Mouse (Mus musculus): ENCODE data around the gene Cda.
"Not testable (repeated sequence)": the region's sequence is repeated elsewhere in the genome, so short reads cannot be mapped to it uniquely, and the experiment has no call there.

Cda gene

GRCm38 (mm10) chr4:138336876-138337275 is 30.9 kb downstream of the Cda start:
- in situ Hi-C loops (cut with MboI, MseI), result no loop called here

GRCm38 (mm10) chr4:138335648-138336047 is 32.1 kb downstream of the Cda start:
- in situ Hi-C loops (cut with MboI, MseI), result no loop called here

GRCm38 (mm10) chr4:138335036-138335435 is 32.8 kb downstream of the Cda start:
- in situ Hi-C loops (cut with MboI, MseI), result no loop called here

GRCm38 (mm10) chr4:138333135-138333534 is 34.7 kb downstream of the Cda start:
- in situ Hi-C loops (cut with MboI, MseI), result no loop called here

GRCm38 (mm10) chr4:138331647-138332046 is 36.1 kb downstream of the Cda start:
- in situ Hi-C loops (cut with MboI, MseI), result no loop called here

- in situ Hi-C loops (cut with MboI, MseI), result no loop called here
Measured at GRCm38 (mm10) chr4:138330264-138330671, 37.5 kb downstream of the Cda start.

- in situ Hi-C loops (cut with MboI, MseI), result no loop called here
Measured at GRCm38 (mm10) chr4:138327891-138328470, 39.8 kb downstream of the Cda start.

- in situ Hi-C loops (cut with MboI, MseI), result not testable (repeated sequence)
Measured at GRCm38 (mm10) chr4:138327155-138327554, 40.6 kb downstream of the Cda start.

GRCm38 (mm10) chr4:138326077-138326695 is 41.6 kb downstream of the Cda start, which contains the start of gene Pink1:
Gene Pink1 (minus strand): TSS chr4:138326307.
- in situ Hi-C loops (cut with MboI, MseI), result no loop called here

- in situ Hi-C loops (cut with MboI, MseI), result no loop called here
Measured at GRCm38 (mm10) chr4:138325466-138326076, 42.2 kb downstream of the Cda start.

- in situ Hi-C loops (cut with MboI, MseI), result no loop called here
Measured at GRCm38 (mm10) chr4:138324451-138324850, 43.3 kb downstream of the Cda start.

GRCm38 (mm10) chr4:138323753-138324152 is 44.0 kb downstream of the Cda start:
- in situ Hi-C loops (cut with MboI, MseI), result no loop called here

- in situ Hi-C loops (cut with MboI, MseI), result no loop called here
Measured at GRCm38 (mm10) chr4:138322692-138323091, 45.1 kb downstream of the Cda start.

GRCm38 (mm10) chr4:138321488-138321887 is 46.3 kb downstream of the Cda start:
- in situ Hi-C loops (cut with MboI, MseI), result no loop called here

GRCm38 (mm10) chr4:138320711-138321110 is 47.1 kb downstream of the Cda start:
- in situ Hi-C loops (cut with MboI, MseI), result no loop called here

GRCm38 (mm10) chr4:138319508-138319907 is 48.3 kb downstream of the Cda start:
- in situ Hi-C loops (cut with MboI, MseI), result loop anchor here (5.0 to 10.0 kb wide), 3 partner anchors 113 to 653 kb away; partner anchors contain the start of genes Mul1 (in 1 of the 2), Pla2g5 (in 1 of the 2) and Tmco4 (in 1 of the 2)

- in situ Hi-C loops (cut with MboI, MseI), result loop anchor here (5.0 to 10.0 kb wide), 3 partner anchors 114 to 654 kb away; partner anchors contain the start of genes Mul1 (in 1 of the 2), Pla2g5 (in 1 of the 2) and Tmco4 (in 1 of the 2)
Measured at GRCm38 (mm10) chr4:138318509-138319266, 49.1 kb downstream of the Cda start.

GRCm38 (mm10) chr4:138316369-138316768 is 51.4 kb downstream of the Cda start:
- in situ Hi-C loops (cut with MboI, MseI), result loop anchor here (5.0 to 10.0 kb wide), 3 partner anchors 116 to 656 kb away; partner anchors contain the start of genes Mul1 (in 1 of the 2), Pla2g5 (in 1 of the 2) and Tmco4 (in 1 of the 2)

GRCm38 (mm10) chr4:138315781-138316180 is 52.0 kb downstream of the Cda start:
- in situ Hi-C loops (cut with MboI, MseI), result loop anchor here (5.0 to 10.0 kb wide), 3 partner anchors 117 to 657 kb away; partner anchors contain the start of genes Mul1 (in 1 of the 2), Pla2g5 (in 1 of the 2) and Tmco4 (in 1 of the 2)

- in situ Hi-C loops (cut with MboI, MseI), result loop anchor here in 1 of 2 experiments (10.0 kb wide), 1 partner anchor 551 kb away; the partner anchor contains the start of gene Pla2g5
Measured at GRCm38 (mm10) chr4:138313795-138314194, 54.0 kb downstream of the Cda start.

GRCm38 (mm10) chr4:138313021-138313420 is 54.8 kb downstream of the Cda start:
- in situ Hi-C loops (cut with MboI, MseI), result loop anchor here in 1 of 2 experiments (10.0 kb wide), 1 partner anchor 552 kb away; the partner anchor contains the start of gene Pla2g5

All from T-helper 17 cell (primary cell).